Mouse (Mus musculus) B cell, adult 2 months (primary cell): Measurements from ENCODE around the gene Sult6b2.
A peak's percentile ranks its signal among the peaks of the same experiment; 100 is the strongest.

Experiments
- DNase-seq, 2 experiments: peaks; one replicate each; pipeline ENCODE4 v3.0.0; 2022

The Sult6b2 gene

GRCm38 (mm10) chr6:142804402-142804801, at the start of gene Sult6b2:
Sult6b2 (minus strand) TSS chr6:142804502.
- no peak for DNase-seq

GRCm38 (mm10) chr6:142852419-142853377, 48.4 kb upstream of the Sult6b2 start:
- no peak for DNase-seq

GRCm38 (mm10) chr6:142850436-142850835, 46.1 kb upstream of the Sult6b2 start:
- DNase-seq, result no peak

GRCm38 (mm10) chr6:142849326-142849725, 45.0 kb upstream of the Sult6b2 start:
- no peak for DNase-seq

GRCm38 (mm10) chr6:142847914-142848674, 43.8 kb upstream of the Sult6b2 start:
- DNase-seq, result no peak

- DNase-seq, result no peak
These were observed 42.6 kb upstream of the Sult6b2 start for GRCm38 (mm10) chr6:142846855-142847254.

GRCm38 (mm10) chr6:142845066-142845465, 40.8 kb upstream of the Sult6b2 start:
- no peak for DNase-seq

- DNase-seq, result no peak
These were observed 39.8 kb upstream of the Sult6b2 start for GRCm38 (mm10) chr6:142844061-142844460.

GRCm38 (mm10) chr6:142838501-142838900, 34.2 kb upstream of the Sult6b2 start:
- no peak for DNase-seq

GRCm38 (mm10) chr6:142837326-142837725, 33.0 kb upstream of the Sult6b2 start:
- DNase-seq, result no peak

GRCm38 (mm10) chr6:142835726-142836125, 31.4 kb upstream of the Sult6b2 start:
- DNase-seq, result no peak

GRCm38 (mm10) chr6:142834911-142835310, 30.6 kb upstream of the Sult6b2 start:
- DNase-seq, result no peak

- DNase-seq, result no peak
These were observed 27.4 kb upstream of the Sult6b2 start for GRCm38 (mm10) chr6:142831706-142832105.

GRCm38 (mm10) chr6:142831243-142831642, 26.9 kb upstream of the Sult6b2 start:
- peak; percentile 7 to 9 for DNase-seq

- no peak for DNase-seq
These were observed 25.9 kb upstream of the Sult6b2 start for GRCm38 (mm10) chr6:142830221-142830620.

GRCm38 (mm10) chr6:142825449-142825848, 21.1 kb upstream of the Sult6b2 start:
- no peak for DNase-seq

- DNase-seq, result no peak
These were observed 18.9 kb upstream of the Sult6b2 start for GRCm38 (mm10) chr6:142823008-142823787.

GRCm38 (mm10) chr6:142818306-142818705, 14.0 kb upstream of the Sult6b2 start:
- DNase-seq, result no peak

- DNase-seq, result no peak
These were observed 11.2 kb upstream of the Sult6b2 start for GRCm38 (mm10) chr6:142815513-142815912.

- DNase-seq, result peak; percentile 82 to 83
These were observed 10.2 kb upstream of the Sult6b2 start for GRCm38 (mm10) chr6:142814495-142814921.

GRCm38 (mm10) chr6:142814011-142814410, 9.7 kb upstream of the Sult6b2 start:
- DNase-seq, result no peak

GRCm38 (mm10) chr6:142812969-142813368, 8.7 kb upstream of the Sult6b2 start:
- no peak for DNase-seq

GRCm38 (mm10) chr6:142810239-142810638, 5.9 kb upstream of the Sult6b2 start:
- DNase-seq, result no peak
